Mouse (Mus musculus) kidney, postnatal 36 days (tissue): ENCODE data around the gene C1qtnf7.

Experiments
- DNase-seq, 2 experiments: peaks; one replicate each; pipeline ENCODE4 v3.0.0; 2021 to 2022; ENCODE audit warnings: mixed read lengths in 2 of 2

C1qtnf7 gene

GRCm38 (mm10) chr5:43621575-43622299 is 106.4 kb downstream of the C1qtnf7 start:
- DNase-seq, result no peak

GRCm38 (mm10) chr5:43625407-43625806 is 110.1 kb downstream of the C1qtnf7 start:
- no peak for DNase-seq

- DNase-seq, result no peak
Observed at GRCm38 (mm10) chr5:43634071-43634601, 118.8 kb downstream of the C1qtnf7 start.

GRCm38 (mm10) chr5:43634602-43635081 is 119.3 kb downstream of the C1qtnf7 start:
- peak in 1 of 2 experiments; percentile 5 for DNase-seq

- DNase-seq, result no peak
Observed at GRCm38 (mm10) chr5:43645020-43645419, 129.7 kb downstream of the C1qtnf7 start.

- DNase-seq, result no peak
Observed at GRCm38 (mm10) chr5:43647098-43647774, 131.9 kb downstream of the C1qtnf7 start.

GRCm38 (mm10) chr5:43661498-43661897 is 146.2 kb downstream of the C1qtnf7 start:
- no peak for DNase-seq

GRCm38 (mm10) chr5:43661997-43662961 is 146.9 kb downstream of the C1qtnf7 start, which contains the start of gene Cc2d2a:
Gene Cc2d2a, plus strand, starts transcription at chr5:43662346.
- peak; percentile 33 to 51 for DNase-seq

GRCm38 (mm10) chr5:43663531-43663930 is 148.2 kb downstream of the C1qtnf7 start:
- peak; percentile 47 to 48 for DNase-seq

GRCm38 (mm10) chr5:43665144-43665543 is 149.8 kb downstream of the C1qtnf7 start:
- peak; percentile 14 to 19 for DNase-seq
